Mouse (Mus musculus): ENCODE results near the gene Dnajb4. TPM values are rescaled to one million over a fixed set of nuclear protein-coding genes. Genes with fewer than 3 reads are reported as not detected.

Gene Dnajb4
- total and polyA plus RNA-seq, 3 experiments = 10.7 to 14.6 TPM; not detected in 1

DNA sequence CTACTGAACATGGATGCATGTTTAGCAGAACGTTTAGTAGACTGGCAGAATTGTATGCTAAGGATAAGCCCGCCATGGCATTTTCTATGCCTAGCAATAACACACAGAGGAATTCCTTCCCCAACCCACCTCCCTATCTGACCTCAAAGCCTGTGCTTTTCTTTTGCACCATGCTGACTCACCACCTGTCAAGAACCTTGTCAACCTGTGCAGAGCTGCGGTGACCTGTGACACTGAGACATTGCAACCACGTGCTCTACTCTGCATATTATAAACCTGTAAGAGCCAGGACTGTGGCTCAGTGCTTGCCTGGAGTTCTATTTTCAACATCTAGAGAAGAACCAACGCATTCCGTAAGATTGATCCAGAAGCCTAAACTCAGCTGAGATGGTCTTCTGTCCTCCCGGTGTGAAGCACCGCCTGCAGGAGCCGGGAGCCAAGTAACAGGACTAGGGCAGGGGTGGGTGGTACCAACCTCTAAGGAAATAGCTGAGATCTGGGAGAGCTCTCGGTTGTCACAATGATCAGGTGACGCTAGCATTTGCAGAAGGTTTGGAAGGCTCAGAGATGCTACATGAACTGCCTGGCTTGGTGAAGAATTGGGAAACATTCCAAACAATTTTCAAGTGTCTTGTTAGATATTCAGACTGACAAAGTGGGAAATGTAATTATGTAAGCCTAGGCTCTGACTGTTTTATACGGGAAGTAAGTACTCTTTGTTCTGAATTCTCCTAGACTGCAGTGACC, 62.8 kb downstream of the Dnajb4 start:
- Histone ChIP-seq H3K27ac (ENCODE audit: control insufficient read depth, low read depth, low read length) (no peak overlapping the region), H3K4me3 (ENCODE audit: control insufficient read depth in 1 of 2, insufficient read depth in 1 of 2, low read depth in 2 of 2, low read length in 2 of 2) (no peak overlapping the region), H3K9ac (ENCODE audit: control insufficient read depth, low read depth, low read length, poor library complexity, severe bottlenecking) (no peak overlapping the region), H3K79me2 (ENCODE audit: control insufficient read depth, insufficient read depth, low read length, poor library complexity) (no peaks in the 10 kb centered on the region), H3K4me1 (ENCODE audit: control insufficient read depth in 1 of 2, insufficient read depth in 2 of 2, low read length in 2 of 2) (peaks cover 0 to 11% of the 10 kb centered on the region in 2 experiments; a peak in 2 of 4 replicates), H3K36me3 (ENCODE audit: control insufficient read depth in 1 of 2, insufficient read depth in 2 of 2, low read length in 2 of 2) (peaks cover 0 to 4% of the 10 kb centered on the region in 2 experiments; a peak in 2 of 4 replicates), H3K27me3 (ENCODE audit: control insufficient read depth in 1 of 2, insufficient read depth in 2 of 2, low read length in 2 of 2) (no peaks in the 10 kb centered on the region), H3K9me3 (replicated peaks; ENCODE audit: insufficient read depth, low read length) (no peaks in the 10 kb centered on the region)
- no peak for TF ChIP-seq HCFC1 (IDR thresholded peaks at IDR 0.05; ENCODE audit: low read depth, low read length)
- no peak for TF ChIP-seq SIN3A (IDR thresholded peaks at IDR 0.05; ENCODE audit: low read length)
- TF ChIP-seq ZNF384 (IDR thresholded peaks at IDR 0.05; ENCODE audit: low read depth, low read length) = no peak
- no peak for TF ChIP-seq NRF1 (IDR thresholded peaks at IDR 0.05; ENCODE audit: insufficient read depth, low read depth, low read length, poor library complexity, severe bottlenecking)
- TF ChIP-seq ELF1 (IDR thresholded peaks at IDR 0.05; ENCODE audit: low read depth, low read length) = no peak
- TF ChIP-seq MXI1 (IDR thresholded peaks at IDR 0.05; ENCODE audit: low read depth, low read length) = no peak
- no peak for DNase-seq (ENCODE audit: low read depth, low spot score)

DNA sequence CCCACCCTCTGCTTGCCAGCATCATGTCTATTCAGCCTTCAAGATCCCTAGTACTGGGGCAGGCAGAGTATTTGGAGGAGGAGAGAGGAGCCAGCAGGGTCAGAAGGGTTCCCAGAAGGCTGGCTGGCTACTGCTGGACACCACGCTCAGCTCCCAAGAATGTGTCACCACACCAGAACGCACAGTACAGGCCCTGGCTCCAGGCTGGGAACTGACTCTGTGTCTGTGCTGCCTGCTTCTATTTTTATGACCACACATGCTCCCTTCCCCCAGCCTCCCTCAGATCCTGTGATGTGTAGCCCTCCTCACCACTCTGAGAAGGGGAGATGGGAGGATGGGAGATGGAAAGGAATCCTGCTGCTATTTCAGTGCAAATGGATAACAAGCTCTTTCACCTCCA, 64.9 kb downstream of the Dnajb4 start:
- Histone ChIP-seq H3K27ac (ENCODE audit: control insufficient read depth, low read depth, low read length) (no peak overlapping the region), H3K36me3 (ENCODE audit: control insufficient read depth in 1 of 2, insufficient read depth in 2 of 2, low read length in 2 of 2) (peaks cover 0 to 4% of the 10 kb centered on the region in 2 experiments; a peak in 2 of 4 replicates), H3K9ac (ENCODE audit: control insufficient read depth, low read depth, low read length, poor library complexity, severe bottlenecking) (no peak overlapping the region), H3K27me3 (ENCODE audit: control insufficient read depth in 1 of 2, insufficient read depth in 2 of 2, low read length in 2 of 2) (no peaks in the 10 kb centered on the region), H3K9me3 (replicated peaks; ENCODE audit: insufficient read depth, low read length) (no peaks in the 10 kb centered on the region), H3K4me1 (ENCODE audit: control insufficient read depth in 1 of 2, insufficient read depth in 2 of 2, low read length in 2 of 2) (peaks cover 0 to 11% of the 10 kb centered on the region in 2 experiments; a peak in 2 of 4 replicates), H3K79me2 (ENCODE audit: control insufficient read depth, insufficient read depth, low read length, poor library complexity) (no peaks in the 10 kb centered on the region), H3K4me3 (ENCODE audit: control insufficient read depth in 1 of 2, insufficient read depth in 1 of 2, low read depth in 2 of 2, low read length in 2 of 2) (no peak overlapping the region)
- no peak for DNase-seq (ENCODE audit: low read depth, low spot score)
- TF ChIP-seq MYB (IDR thresholded peaks at IDR 0.05; ENCODE audit: low read depth, low read length) (no peak), POLR2A (IDR thresholded peaks at IDR 0.05; ENCODE audit: control insufficient read depth in 1 of 2, insufficient read depth in 1 of 2, low read depth in 1 of 2, low read length in 2 of 2, poor library complexity in 1 of 2) (no peak), USF2 (IDR thresholded peaks at IDR 0.05; ENCODE audit: borderline replicate concordance in 1 of 2, insufficient read depth in 1 of 2, low read depth in 1 of 2, low read length in 2 of 2) (no peak), CHD1 (IDR thresholded peaks at IDR 0.05; ENCODE audit: low read depth, low read length) (no peak), MYC (IDR thresholded peaks at IDR 0.05; ENCODE audit: low read depth, low read length) (no peak), GABPA (IDR thresholded peaks at IDR 0.05; ENCODE audit: low read depth, low read length) (no peak), MEF2A (IDR thresholded peaks at IDR 0.05; ENCODE audit: extremely low read depth, insufficient replicate concordance, low read depth, low read length, poor library complexity, severe bottlenecking) (no peak), TBP (IDR thresholded peaks at IDR 0.05; ENCODE audit: low read depth, low read length) (no peak), RCOR1 (IDR thresholded peaks at IDR 0.05; ENCODE audit: low read depth, low read length) (no peak), ZMIZ1 (IDR thresholded peaks at IDR 0.05; ENCODE audit: low read depth, low read length) (no peak)
